Mouse (Mus musculus) kidney, adult 8-10 months (tissue): ENCODE measurements at regions not wholly inside any gene's neighbourhood (a gene's known extent, or its start where the extent isn't known, plus 50 kb on each side); places are given as distances from the start of the nearest gene placed in this dataset.

Source experiments
- DNase-seq, 2 experiments: peaks; one replicate each; pipeline ENCODE4 v3.0.0; 2022

DNA sequence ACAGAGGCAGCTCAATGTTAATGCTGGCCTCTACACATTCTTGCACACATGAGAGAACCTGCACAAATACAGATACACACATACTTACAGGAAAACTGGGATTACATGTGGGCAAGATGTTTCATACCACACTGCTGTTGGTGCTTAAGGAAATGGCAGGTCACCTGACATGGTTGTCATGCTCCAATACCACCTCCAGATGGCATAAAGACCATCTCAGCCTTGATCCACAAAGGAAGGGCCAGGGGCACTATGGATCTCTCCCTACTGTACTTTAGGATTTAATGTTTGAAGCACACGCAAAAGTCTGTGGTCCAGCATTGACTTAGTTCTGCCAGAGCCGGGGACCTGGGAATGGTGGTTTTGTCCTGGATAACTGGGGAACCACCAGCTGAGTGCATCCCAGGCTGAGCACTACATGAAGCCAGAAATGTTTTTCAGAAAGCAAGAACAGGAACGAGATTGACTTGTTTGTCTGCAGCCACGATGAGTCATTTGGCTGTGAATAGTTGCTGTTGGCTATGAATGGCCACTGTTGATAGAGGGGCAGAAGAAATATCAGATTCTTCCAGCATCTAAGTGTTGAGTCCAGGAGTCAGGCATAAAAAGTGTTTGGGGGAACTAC, 176.0 kb upstream of the Pabpc6 start:
- DNase-seq, result no peak

DNA sequence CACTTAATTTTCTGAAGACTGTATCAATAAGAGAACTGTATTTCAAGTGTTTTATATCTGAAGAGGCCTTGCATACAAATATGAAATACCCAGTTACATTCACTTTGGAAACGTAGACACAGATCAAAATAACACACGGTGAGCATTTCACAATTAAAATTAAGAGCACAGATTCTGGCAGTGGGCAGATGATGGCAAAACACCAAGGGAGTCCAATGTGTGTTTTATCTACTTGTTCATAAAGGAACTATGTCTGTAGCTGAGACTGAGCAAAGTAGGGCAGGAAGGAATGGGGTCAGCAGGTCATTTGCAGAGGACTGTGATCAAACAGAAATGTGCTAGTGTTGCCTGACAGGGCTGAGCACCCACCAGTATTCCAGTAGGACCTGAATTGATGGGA, 171.6 kb upstream of the Pabpc6 start:
- no peak for DNase-seq

DNA sequence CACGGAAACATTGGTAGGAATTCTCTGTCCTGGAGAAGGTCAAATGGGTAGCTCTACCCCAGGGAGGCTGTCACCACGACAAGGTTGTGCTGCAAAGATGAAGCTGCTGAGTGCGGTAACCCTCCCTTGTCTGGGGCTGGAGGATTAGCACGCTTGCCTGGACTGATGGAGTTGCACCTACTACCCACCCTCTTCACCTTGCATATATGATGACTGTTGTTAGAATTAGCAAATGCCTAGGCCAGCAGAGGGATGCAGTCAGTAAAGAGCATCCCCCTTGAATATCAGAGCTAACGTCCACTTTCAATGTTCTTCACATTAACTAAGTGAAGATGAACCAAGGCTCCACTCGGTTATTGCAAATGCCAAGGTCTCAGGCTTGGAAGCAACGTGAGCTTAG, 169.7 kb upstream of the Pabpc6 start:
- DNase-seq, result no peak

DNA sequence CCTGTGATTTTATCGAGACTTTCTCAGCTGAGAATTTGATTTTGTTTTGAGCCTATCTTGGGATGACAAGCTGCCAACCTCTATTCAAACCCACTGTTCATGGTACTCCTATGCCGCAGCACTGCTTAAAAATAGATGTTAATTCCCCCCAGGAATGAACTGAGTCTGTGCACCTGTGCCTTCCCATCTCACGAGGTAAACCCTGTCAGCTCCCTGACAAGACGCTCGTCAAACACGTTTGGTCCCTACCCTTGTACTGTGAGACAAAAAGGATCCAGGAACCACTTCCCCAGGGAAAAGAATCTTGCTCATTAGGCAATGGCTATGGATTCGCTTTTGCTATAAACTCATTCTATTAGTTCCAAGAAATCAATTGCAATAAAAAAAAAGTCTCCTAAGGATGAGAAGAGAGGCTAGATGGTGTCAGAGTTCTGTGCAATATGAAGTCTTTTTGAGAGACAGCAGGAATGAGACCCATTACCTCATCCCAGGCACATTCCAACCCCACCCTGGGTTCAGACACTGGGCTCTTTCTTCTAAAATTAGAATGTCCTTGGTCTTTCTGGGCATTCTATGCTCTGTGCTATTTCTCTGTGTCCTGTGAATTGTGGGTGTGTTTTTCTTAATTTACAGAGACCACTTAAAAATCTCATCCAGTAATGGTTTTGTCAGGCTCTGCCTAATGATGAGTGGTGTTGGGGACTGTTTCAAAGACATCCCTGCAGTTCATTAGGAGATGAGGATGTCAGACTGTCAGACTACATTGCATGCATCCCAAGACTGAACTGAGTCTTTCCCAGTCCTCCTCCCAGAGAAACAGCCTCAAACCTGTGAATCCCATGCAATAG, 167.7 kb upstream of the Pabpc6 start:
- DNase-seq, result no peak

DNA sequence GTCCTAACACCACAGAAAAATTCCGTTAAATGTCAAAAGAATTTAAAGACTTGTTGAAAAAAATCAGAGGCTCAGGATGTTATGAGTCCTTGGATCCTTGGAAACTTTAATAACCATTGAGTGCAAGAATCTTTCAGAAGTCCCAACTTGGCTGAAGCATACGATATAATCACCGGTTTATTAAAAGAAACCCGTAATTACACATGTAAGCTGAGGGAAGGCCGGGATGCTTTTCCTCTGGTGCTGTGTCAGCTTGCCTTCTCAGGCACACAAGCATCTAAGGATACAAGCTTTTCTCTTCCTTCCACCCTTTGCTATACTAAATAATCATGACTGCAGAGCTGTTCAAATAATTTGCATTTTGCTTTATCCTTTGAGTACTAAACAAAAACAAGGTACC, 160.4 kb upstream of the Pabpc6 start:
- DNase-seq, result no peak

DNA sequence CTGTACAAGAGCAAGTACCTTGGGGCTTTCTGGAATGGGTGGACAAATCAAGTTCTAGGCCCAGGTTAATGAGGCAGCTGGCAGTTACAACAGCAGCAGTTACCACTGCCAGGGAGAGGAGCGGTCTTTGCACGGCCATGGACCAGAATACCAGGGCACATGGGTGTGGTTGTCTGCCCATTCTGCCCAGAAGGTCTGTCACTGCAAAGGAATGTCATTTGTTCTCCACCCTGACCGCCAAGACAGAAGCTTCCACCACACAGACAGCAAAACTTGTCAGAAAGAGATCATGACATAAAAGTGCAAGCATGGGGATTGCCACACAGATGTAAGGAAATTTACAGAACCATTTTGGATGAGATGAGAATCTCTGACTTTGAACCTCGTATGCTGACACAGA, 151.8 kb upstream of the Pabpc6 start:
- DNase-seq, result no peak

DNA sequence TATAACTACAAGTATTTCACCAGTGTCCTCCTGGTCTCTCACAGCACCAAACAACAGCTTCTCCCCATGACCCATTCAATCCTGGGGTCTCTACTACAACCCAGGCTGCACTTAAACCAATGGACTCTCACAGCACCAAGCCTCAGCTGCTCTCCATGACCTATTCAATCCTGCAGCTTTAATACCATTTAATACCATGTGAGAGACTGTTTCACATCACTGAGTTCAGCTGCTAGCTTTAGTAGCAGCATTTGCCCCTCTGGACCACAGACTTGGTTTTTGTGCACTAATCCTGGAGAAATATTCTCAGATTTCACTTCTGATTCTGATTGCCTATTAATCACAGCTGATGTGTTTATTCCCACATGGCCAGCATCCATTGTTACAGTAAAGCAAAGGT, 147.5 kb upstream of the Pabpc6 start:
- no peak for DNase-seq

DNA sequence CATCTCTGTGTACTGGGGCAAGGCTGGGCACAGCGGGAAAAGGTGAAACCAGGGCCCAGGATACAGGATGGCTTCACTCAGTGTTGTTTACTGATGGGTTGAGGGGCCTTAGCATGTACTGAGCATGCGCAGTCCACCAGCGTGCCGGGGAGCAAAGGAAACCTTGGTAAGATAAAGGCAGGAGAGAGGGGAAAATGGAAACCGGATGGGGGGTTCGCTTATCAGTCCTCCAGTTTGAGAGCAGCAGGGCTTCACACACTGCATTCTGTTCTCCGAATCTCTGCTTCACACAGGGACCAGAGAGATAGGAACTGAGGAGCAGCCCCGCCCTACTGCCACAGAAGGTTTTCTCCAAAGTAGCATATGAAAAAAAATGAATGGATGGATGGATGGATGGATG, 127.6 kb upstream of the Pabpc6 start:
- DNase-seq, result no peak

DNA sequence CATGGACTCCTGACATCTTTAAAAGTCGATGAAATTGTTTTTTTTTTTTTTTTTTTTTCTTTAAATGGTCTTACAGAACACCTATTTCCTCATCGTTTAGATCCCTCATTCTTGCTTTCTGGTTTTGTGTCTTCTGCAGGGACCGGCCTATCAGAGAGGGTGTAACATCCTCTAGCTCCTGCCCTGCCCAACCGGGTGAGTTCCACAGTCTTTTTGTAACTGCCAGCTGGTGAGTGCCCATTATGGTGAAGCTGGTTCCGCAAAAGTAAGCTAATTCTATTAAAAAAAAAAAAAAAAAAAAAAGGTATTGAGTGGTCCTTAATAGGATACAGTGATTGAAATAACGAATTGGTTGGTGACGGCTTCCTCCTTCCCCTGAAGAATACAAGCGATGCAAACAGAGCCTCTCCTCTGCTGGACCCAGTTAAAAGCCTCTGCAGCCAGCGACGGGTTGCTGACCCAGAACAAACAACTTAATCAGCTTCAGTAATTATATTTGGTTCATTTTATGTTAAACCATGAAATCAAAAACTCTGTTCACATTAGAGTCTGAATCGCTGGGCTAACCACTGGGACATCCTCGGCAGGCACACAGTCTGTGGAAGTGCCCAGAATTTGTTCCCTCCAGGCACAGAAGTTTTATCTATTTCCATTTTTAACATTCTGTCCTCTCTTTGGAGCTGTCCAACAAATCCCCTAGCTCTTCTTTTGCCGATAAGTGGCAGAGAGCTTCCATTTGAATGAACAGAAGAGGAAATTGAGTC, 126.9 kb upstream of the Pabpc6 start:
- DNase-seq, result no peak

DNA sequence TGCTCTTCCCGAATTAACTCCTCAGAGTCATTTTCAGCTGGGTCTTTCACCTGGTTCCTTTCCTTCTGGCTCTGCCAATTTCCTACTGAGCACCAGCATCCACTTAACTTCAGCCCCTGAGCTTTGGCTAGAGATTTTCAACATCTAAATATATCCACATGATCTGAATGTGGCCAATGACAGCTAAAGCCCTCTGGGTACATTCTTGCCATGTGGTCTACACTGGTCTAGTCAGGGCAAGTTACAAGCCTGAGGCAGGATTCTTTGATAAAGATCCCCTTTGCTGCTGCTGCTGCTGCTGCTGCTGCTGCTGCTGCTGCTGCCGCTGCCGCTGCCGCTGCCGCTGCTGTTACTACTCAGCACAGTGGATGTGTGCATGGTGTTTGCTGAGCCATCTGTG, 109.3 kb upstream of the Pabpc6 start:
- DNase-seq, result no peak

DNA sequence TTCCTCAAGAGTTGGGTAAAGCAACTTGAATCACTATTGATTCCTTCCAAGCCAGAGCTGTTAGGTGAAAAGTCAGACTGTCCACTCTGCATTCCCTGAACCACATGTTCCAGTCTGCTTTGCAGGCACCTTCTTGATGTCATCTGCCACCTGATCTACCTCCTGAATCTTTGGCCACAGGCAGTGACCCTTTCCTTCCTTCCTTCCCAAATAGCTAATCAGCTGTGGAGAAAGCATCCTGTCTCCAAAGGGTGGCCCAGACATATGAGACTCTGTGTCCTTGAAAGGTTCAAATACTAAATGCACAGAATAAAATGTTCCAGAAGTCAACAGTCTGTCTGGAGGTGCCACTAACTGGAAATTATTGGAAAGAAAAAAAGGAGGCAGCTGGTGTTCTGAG, 107.6 kb upstream of the Pabpc6 start:
- DNase-seq, result no peak

DNA sequence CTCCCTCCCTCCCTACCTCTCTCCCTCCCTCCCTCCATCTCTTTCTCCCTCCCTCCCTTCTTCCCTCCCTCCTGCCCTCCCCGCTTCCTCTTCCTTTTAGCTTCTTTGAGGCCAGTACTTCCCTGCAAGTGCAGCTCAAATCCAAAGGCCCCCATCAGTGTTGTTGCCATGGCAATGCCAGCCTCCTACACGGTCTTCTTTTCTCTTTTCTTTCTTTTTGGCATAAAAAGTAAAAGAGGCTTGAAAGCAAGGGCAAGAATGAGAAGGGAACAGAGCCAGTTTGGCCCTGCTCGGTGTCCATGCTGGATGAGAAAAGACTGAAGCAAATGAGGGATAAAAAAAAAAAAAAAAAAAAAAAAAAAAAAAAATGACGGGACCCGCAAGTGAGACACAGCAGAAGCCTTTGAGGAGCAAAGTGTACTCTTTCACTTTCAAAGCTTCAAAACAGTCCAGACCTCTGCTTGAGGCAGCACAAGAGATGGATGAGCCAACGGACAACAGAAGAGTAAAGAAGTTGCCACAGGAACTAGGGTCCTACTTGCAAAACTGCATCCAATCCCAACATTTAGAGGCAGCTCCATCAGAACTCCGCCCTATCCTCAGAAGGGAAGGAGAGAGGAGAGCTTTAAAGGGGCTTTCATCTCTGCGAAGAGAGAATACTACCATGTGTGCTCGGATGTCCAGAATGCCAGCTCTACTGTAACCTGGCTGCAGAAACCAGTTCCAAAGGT, 106.9 kb upstream of the Pabpc6 start:
- DNase-seq, result no peak

DNA sequence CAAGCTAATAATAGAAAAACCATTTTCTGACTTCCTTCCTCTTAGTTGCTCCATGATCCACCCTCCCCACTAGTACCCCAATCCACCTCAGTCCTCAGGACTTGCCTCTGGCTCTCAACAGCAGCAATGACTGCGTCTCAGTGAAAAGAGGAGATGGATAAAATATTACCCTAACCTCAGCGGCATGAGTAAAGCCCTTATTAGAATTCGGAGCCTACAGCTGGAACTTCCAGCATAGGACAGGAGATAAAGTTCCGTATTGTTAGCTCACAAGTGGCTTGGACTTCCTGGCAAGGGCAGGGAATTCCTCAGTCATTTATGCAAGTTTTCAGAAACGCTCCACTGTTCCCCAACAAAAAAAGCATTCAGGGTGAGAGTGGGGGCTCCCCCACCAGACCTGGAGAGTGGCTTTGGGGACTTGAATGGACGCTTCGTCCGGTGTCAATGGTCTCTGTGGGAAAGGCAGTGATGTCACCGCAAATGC, 106.2 kb upstream of the Pabpc6 start:
- DNase-seq, result no peak

DNA sequence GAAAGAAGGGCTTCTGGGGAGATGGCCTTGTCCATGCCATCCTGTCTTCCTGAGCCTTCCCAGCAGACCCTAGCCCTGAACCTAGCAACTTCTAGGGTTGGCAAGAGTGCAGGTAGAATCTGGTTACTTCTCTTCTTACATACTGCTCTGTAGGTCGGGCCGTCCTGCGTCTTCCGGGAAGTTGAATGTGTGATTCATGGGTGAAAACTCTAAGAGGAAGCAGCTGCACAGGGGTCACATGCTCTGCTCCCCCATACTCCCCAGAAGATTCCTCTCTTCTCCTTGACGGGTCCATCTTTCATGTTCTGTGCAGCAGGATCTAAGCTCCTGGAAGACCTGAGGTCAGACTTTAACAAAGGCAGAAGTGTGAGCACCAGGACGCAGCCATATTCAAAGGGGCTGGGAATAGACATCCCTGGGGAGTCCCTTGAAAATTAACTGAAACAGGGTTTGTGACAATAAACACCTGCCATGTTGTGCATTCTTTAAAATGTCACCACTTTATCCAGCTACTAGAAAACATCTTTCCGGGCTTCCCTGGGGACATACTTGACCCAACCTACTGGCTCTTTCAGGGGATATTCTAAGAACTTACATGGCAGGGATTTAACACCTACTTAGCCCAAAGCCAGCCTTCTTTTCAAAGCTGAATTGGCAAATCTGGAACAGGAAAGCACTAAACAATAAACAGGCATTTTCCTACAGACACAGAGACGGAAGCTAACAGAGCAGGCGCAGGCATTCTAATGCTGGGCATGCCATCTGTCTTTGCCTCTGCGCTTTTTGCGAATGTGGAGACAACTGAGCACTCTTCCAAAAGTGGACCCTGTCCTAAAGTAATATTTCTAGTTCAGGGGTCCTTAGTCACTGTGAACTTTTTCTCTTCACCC, 105.5 kb upstream of the Pabpc6 start:
- DNase-seq, result no peak

DNA sequence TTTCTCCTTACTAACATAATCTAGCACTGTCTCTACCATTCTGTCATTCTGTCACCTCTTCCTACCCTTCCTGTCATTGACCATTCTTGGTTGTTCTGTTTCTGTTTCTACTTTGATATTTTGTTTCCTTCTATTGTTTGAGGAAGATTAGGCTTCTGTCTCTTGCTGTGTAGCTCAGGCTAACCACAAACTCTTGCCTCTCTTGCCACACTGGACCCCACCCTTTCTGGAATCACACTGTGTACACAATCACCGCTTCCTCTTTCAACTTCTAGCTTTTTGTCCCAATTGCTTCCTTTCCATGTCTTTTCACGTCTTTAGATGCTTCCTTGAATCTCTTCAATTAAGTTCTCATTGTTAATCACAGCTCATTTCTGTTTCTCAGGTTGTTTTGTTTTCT, 104.2 kb upstream of the Pabpc6 start:
- DNase-seq, result no peak

DNA sequence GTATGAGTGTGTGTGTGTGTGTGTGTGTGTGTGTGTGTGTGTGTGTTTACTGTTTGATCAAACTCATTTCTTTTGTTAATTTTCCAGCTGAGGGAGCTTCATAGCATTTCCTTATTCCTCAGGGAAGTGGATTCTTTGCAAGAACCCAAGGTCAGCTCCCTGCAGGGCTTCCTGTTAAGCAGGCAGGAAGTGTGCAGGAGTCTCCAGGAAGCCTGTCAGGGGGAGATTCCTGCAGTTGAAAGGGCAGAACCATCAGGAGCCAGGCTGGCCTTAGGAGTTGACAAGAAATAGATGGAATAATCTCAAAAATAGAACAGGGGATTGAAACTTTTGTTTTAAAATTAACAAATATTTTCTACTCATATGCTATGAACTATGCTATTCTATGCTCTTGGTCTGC, 98.8 kb upstream of the Pabpc6 start:
- DNase-seq, result peak; percentile 44 to 61

DNA sequence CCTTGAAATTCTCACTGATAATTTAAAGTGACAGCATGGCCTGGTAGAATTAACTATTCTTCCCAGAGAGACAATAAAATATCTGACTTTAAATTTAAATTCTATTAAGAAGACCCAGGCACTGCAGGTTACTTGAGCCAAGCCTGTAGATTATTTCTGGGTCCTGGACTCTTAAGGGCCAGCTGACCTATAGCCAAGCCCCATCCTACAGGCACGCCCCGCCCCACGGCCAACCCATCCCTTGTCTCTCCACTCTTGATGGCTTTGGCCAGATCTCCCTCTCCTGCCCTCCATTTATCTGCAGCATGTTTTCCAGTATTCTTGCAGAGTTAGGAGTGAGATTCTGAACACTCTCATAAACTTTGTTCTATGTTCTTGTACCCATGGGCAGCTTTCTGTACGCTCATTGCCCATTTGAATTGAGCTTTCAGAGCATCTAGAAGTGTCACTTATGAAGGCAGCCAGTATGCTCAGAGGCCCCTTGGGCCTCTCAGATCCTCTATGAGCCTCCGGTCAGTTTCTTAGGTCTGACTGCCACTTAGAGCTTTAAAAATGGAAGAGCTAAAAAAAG, 96.2 kb upstream of the Pabpc6 start:
- DNase-seq, result no peak

DNA sequence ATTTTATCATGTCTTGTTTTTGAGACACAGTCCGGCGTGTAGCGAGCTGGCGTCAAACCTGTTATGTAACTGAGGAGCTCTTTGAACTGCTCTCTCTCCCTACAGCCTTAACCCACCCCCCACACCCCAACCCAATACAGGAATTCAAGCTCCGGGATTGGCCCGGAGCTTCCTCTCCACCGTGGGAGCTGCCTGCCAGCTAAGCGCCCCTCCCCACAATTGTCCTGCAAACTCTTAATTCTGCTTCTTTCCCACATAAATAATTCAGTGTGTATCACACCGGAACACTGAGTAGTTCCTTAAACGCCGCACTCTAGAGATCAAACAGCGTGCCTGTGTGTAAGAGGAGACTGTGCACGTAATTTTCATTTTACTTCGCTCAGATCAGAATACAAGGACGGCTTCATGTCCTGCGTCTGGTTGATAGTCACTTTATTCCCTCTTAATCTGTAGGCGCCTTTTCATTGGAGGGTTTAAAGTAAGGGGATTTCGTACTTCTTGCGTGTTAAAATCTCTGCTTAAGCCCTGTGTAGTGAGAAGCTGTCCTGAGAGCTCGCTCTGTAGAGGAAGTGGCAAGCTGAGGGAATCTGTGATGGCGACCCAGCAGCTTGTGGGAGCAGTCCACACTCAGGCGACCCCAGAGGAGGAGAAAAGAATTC, 95.3 kb upstream of the Pabpc6 start:
- DNase-seq, result peak; percentile 39 to 60

DNA sequence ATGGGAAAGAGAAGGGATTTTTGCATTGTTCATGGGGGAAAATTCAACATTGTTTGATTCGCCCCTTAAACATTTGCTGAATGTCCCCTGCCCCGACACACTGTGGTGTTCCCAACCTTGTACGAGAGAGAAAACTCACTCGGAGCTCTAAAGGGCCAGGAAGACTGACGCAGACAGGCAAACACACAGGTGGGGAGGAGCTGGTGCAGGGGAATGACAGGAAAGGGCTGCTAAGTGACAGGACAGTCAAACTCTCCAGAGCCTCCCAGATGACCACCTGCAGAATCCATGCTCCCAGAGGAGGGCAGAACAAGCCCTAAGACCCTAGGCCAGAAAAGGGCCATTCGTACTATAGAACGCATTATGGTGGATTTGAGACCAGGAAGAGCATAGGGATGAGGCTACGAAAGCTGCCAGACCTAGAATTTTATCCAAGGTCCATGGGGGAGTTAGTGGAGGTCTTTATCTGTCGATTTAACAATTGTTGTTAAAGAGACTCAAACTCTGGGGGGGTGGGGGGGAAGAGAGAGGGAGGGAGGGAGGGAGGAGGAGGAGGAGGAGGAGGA, 94.6 kb upstream of the Pabpc6 start:
- no peak for DNase-seq

DNA sequence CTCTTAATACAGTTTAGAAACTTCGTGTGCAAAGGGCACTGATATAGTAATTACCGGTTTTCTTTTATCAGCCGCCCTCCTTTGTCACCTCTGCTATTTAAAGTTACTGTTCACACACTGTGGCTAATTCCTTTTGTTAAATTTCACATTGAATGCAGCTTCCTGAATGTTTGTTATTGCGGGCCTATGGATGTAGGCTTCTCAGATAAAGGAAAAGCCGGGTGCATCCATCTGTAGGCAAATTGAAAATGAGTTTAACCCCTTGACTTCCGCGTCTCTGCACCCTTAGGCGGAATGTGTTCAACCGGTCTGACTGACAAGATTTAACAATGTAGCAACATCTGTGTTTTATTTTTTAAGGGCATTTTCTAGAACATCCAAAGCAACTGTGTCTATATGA, 93.6 kb upstream of the Pabpc6 start:
- no peak for DNase-seq

DNA sequence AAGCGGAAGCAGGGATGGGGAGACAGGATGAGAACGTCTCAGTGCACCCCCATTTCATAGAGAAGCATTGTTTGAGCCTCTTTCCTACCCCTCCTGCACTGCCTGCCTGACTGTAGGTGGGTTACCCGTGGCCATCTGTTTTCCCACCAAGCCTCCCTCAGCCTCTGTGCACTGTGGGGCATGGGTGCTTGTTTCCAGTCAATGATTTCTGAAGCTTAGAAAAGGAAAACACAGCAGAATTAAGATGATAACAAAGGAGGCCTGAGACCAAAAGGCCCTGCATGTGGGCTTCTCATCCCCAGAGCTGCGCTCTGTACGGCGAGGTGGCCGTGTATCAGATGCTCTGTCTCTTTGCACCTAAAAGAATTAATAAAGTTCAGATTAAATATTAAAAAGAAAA, 92.9 kb upstream of the Pabpc6 start:
- DNase-seq, result no peak
